Mouse (Mus musculus): Measurements from ENCODE around the gene Itgb4. TPM values are rescaled to one million over a fixed set of nuclear protein-coding genes. Genes with fewer than 3 reads are reported as not detected.

The Itgb4 gene
- polyA plus RNA-seq, 1 experiment from 2014 or later, result 15.7 TPM

- H3K27me3 ChIP-seq, result no peaks in the 10 kb centered on the region
- H3K9ac ChIP-seq, result peak overlapping the region; percentile 99
- peak overlapping the region; percentile 44 for H3K4me2 ChIP-seq
- H3K36me3 ChIP-seq, result peaks cover 13% of the 10 kb centered on the region
- under 1% methylated on average over 53 of the region's 57 CpGs for WGBS
- peak overlapping the region; percentile 100 for H3K27ac ChIP-seq
- peak; percentile 71 for ATAC-seq (ENCODE audit: insufficient number of reproducible peaks, low FRiP score, low TSS enrichment, low read depth)
- H3K4me3 ChIP-seq, result peak overlapping the region; percentile 85
- no peaks in the 10 kb centered on the region for H3K9me3 ChIP-seq
- H3K4me1 ChIP-seq, result no peaks in the 10 kb centered on the region
Observed at GRCm38 (mm10) chr11:116023771-116024355, 49.4 kb downstream of the Itgb4 start.

GRCm38 (mm10) chr11:116024356-116024808, 49.9 kb downstream of the Itgb4 start:
- Histone ChIP-seq H3K27me3 (no peaks in the 10 kb centered on the region), H3K36me3 (peaks cover 13% of the 10 kb centered on the region), H3K4me1 (0 out of 2 replicates have a peak, but pooled peaks cover under 1% of the 10 kb centered on the region), H3K4me3 (peak overlapping the region; percentile 85), H3K9me3 (no peaks in the 10 kb centered on the region), H3K9ac (peak overlapping the region; percentile 99), H3K4me2 (0 out of 2 replicates have a peak overlapping the region, but pooled peaks have one; percentile 44), H3K27ac (peak overlapping the region; percentile 100)
- peak; percentile 96 for ATAC-seq (ENCODE audit: insufficient number of reproducible peaks, low FRiP score, low TSS enrichment, low read depth)
- under 1% methylated on average over 37 of the region's 37 CpGs for WGBS

- H3K27me3 ChIP-seq, result no peaks in the 10 kb centered on the region
- no peak overlapping the region for H3K4me3 ChIP-seq
- no peak overlapping the region for H3K4me2 ChIP-seq
- no peak overlapping the region for H3K9ac ChIP-seq
- peak overlapping the region; percentile 71; the same call in 1 of the 2 replicates for H3K27ac ChIP-seq
- ATAC-seq (ENCODE audit: insufficient number of reproducible peaks, low FRiP score, low TSS enrichment, low read depth), result no peak
- WGBS, result 88% methylated on average over 3 of the region's 3 CpGs
- H3K9me3 ChIP-seq, result no peaks in the 10 kb centered on the region
- peaks cover 13% of the 10 kb centered on the region for H3K36me3 ChIP-seq
- 0 out of 2 replicates have a peak, but pooled peaks cover 4% of the 10 kb centered on the region for H3K4me1 ChIP-seq
Observed at GRCm38 (mm10) chr11:116025056-116025845, 50.7 kb downstream of the Itgb4 start.

GRCm38 (mm10) chr11:116027756-116028155, 53.2 kb downstream of the Itgb4 start, which contains the start of gene H3f3b:
H3f3b (minus strand) TSS chr11:116027962.
- no peak for ATAC-seq (ENCODE audit: insufficient number of reproducible peaks, low FRiP score, low TSS enrichment, low read depth)
- Histone ChIP-seq H3K36me3 (no peaks in the 10 kb centered on the region), H3K27ac (no peak within 1 kb of the TSS), H3K4me1 (peaks cover 18% of the 10 kb centered on the region), H3K9me3 (no peaks in the 10 kb centered on the region), H3K4me3 (no peak within 1 kb of the TSS), H3K27me3 (no peaks in the 10 kb centered on the region), H3K9ac (no peak within 1 kb of the TSS), H3K4me2 (no peak within 1 kb of the TSS)
- 72% methylated on average over 4 of the region's 4 CpGs for WGBS

GRCm38 (mm10) chr11:116028177-116028865, 53.8 kb downstream of the Itgb4 start:
- H3K4me3 ChIP-seq, result no peak overlapping the region
- no peaks in the 10 kb centered on the region for H3K27me3 ChIP-seq
- no peak overlapping the region for H3K27ac ChIP-seq
- 84% methylated on average over 9 of the region's 9 CpGs for WGBS
- peaks cover 19% of the 10 kb centered on the region for H3K4me1 ChIP-seq
- H3K4me2 ChIP-seq, result no peak overlapping the region
- H3K9ac ChIP-seq, result no peak overlapping the region
- no peaks in the 10 kb centered on the region for H3K36me3 ChIP-seq
- H3K9me3 ChIP-seq, result no peaks in the 10 kb centered on the region
- no peak for ATAC-seq (ENCODE audit: insufficient number of reproducible peaks, low FRiP score, low TSS enrichment, low read depth)

- Histone ChIP-seq H3K4me1 (peaks cover 19% of the 10 kb centered on the region), H3K9ac (no peak overlapping the region), H3K9me3 (no peaks in the 10 kb centered on the region), H3K4me2 (peak overlapping the region; percentile 49), H3K36me3 (no peaks in the 10 kb centered on the region), H3K4me3 (peak overlapping the region; percentile 80), H3K27ac (peak overlapping the region; percentile 39), H3K27me3 (no peaks in the 10 kb centered on the region)
- WGBS, result 79% methylated on average over 6 of the region's 6 CpGs
- no peak for ATAC-seq (ENCODE audit: insufficient number of reproducible peaks, low FRiP score, low TSS enrichment, low read depth)
Observed at GRCm38 (mm10) chr11:116029086-116029865, 54.8 kb downstream of the Itgb4 start.

GRCm38 (mm10) chr11:116030088-116030897, 55.8 kb downstream of the Itgb4 start, which contains the start of gene Unk:
Unk (plus strand) TSS chr11:116030322.
- Histone ChIP-seq H3K27ac (peak within 1 kb of the TSS; percentile 100), H3K4me3 (peak within 1 kb of the TSS; percentile 80), H3K27me3 (no peaks in the 10 kb centered on the region), H3K4me1 (peaks cover 19% of the 10 kb centered on the region), H3K36me3 (peaks cover 3% of the 10 kb centered on the region; the same call in 1 of the 2 replicates), H3K9me3 (no peaks in the 10 kb centered on the region), H3K4me2 (peak within 1 kb of the TSS; percentile 79), H3K9ac (peak within 1 kb of the TSS; percentile 89)
- 0% methylated on average over 63 of the region's 67 CpGs for WGBS
- ATAC-seq (ENCODE audit: insufficient number of reproducible peaks, low FRiP score, low TSS enrichment, low read depth), result peak; percentile 96

- H3K9me3 ChIP-seq, result no peaks in the 10 kb centered on the region
- peak overlapping the region; percentile 89 for H3K9ac ChIP-seq
- 25% methylated on average over 14 of the region's 14 CpGs for WGBS
- no peaks in the 10 kb centered on the region for H3K27me3 ChIP-seq
- H3K36me3 ChIP-seq, result peaks cover 3% of the 10 kb centered on the region; the same call in 1 of the 2 replicates
- peak overlapping the region; percentile 80 for H3K4me3 ChIP-seq
- H3K27ac ChIP-seq, result peak overlapping the region; percentile 100
- ATAC-seq (ENCODE audit: insufficient number of reproducible peaks, low FRiP score, low TSS enrichment, low read depth), result no peak
- peak overlapping the region; percentile 79 for H3K4me2 ChIP-seq
- H3K4me1 ChIP-seq, result peaks cover 19% of the 10 kb centered on the region
Observed at GRCm38 (mm10) chr11:116030898-116031845, 56.7 kb downstream of the Itgb4 start.

GRCm38 (mm10) chr11:116034584-116034983, 60.1 kb downstream of the Itgb4 start:
- H3K4me1 ChIP-seq, result peaks cover 17% of the 10 kb centered on the region
- H3K27ac ChIP-seq, result no peak overlapping the region; the same call in 1 of the 2 replicates
- H3K4me2 ChIP-seq, result no peak overlapping the region
- H3K4me3 ChIP-seq, result no peak overlapping the region
- H3K27me3 ChIP-seq, result no peaks in the 10 kb centered on the region
- ATAC-seq (ENCODE audit: insufficient number of reproducible peaks, low FRiP score, low TSS enrichment, low read depth), result no peak
- H3K9ac ChIP-seq, result no peak overlapping the region
- H3K9me3 ChIP-seq, result no peaks in the 10 kb centered on the region
- peaks cover 22% of the 10 kb centered on the region for H3K36me3 ChIP-seq
- 92% methylated on average over 6 of the region's 6 CpGs for WGBS

GRCm38 (mm10) chr11:116036671-116037070, 62.2 kb downstream of the Itgb4 start:
- Histone ChIP-seq H3K4me2 (no peak overlapping the region), H3K27ac (no peak overlapping the region)
- WGBS, result 72% methylated on average over 3 of the region's 3 CpGs

More at GRCm38 (mm10) chr11:116036671-116037070, 62.2 kb downstream of the Itgb4 start:
- Histone ChIP-seq H3K4me3 (no peak overlapping the region), H3K9ac (no peak overlapping the region), H3K27me3 (no peaks in the 10 kb centered on the region), H3K4me1 (peaks cover 8% of the 10 kb centered on the region), H3K9me3 (no peaks in the 10 kb centered on the region), H3K36me3 (peaks cover 36% of the 10 kb centered on the region)
- no peak for ATAC-seq (ENCODE audit: insufficient number of reproducible peaks, low FRiP score, low TSS enrichment, low read depth)
